Mouse (Mus musculus) midbrain, postnatal 0 days (tissue): Measurements from ENCODE around the gene Csrnp3. TPM values are rescaled to one million over a fixed set of nuclear protein-coding genes. Genes with fewer than 3 reads are reported as not detected.
A peak's percentile ranks its signal among the peaks of the same experiment; 100 is the strongest.

Experiments
- ATAC-seq: fragments of 200-750 bp; cut with Nextera tagmentation; 2 replicates; pipeline ENCODE4 v1.8.0; 2017; ENCODE audit warnings: moderate number of reproducible peaks, mild to moderate bottlenecking, moderate TSS enrichment, moderate library complexity; ENCODE audit not compliant: low FRiP score
- DNase-seq: peaks from one replicate; pipeline ENCODE4 v3.0.0-alpha.2; 2015; ENCODE audit warnings: low spot score
- H3K27ac ChIP-seq: fragments of 300-500 bp; sonication (generic); 2 replicates; pipeline ENCODE4 v1.5.1; 2014; ENCODE audit warnings: low read depth, mild to moderate bottlenecking, low read length, mixed read lengths
- H3K27me3 ChIP-seq: fragments of 300-500 bp; sonication (generic); 2 replicates; pipeline ENCODE4 v1.6.1; 2014; ENCODE audit warnings: low read length, control low read depth, mixed read lengths; ENCODE audit not compliant: insufficient read depth
- H3K36me3 ChIP-seq: fragments of 300-500 bp; sonication (generic); 2 replicates; pipeline ENCODE4 v1.6.1; 2014; ENCODE audit warnings: low read length, control low read depth, mixed read lengths; ENCODE audit not compliant: insufficient read depth
- H3K4me1 ChIP-seq: fragments of 300-500 bp; sonication (generic); 2 replicates; pipeline ENCODE4 v1.6.1; 2014; ENCODE audit warnings: mild to moderate bottlenecking, control low read depth, antibody characterized with exemption, low read length, mixed read lengths; ENCODE audit not compliant: insufficient read depth
- H3K4me2 ChIP-seq: fragments of 300-500 bp; sonication (generic); 2 replicates; pipeline ENCODE4 v1.6.1; 2014; ENCODE audit warnings: low read depth, mild to moderate bottlenecking, low read length, mixed read lengths; ENCODE audit not compliant: poor library complexity, severe bottlenecking
- H3K4me3 ChIP-seq: fragments of 300-500 bp; sonication (generic); 2 replicates; pipeline ENCODE4 v1.5.1; 2014; ENCODE audit warnings: low read depth, mild to moderate bottlenecking, low read length, moderate library complexity
- H3K9ac ChIP-seq: fragments of 300-500 bp; sonication (generic); replicated peaks from 2 replicates; pipeline ENCODE4 v1.6.1; 2014; ENCODE audit warnings: mild to moderate bottlenecking, low read length, moderate library complexity, mixed read lengths; ENCODE audit not compliant: poor library complexity, severe bottlenecking
- H3K9me3 ChIP-seq: fragments of 300-500 bp; sonication (generic); 2 replicates; pipeline ENCODE4 v1.6.1; 2016; ENCODE audit warnings: low read length, control low read depth
- CTCF ChIP-seq: IDR thresholded peaks from 2 replicates; pipeline ENCODE4 v1.5.1; 2016; ENCODE audit warnings: antibody characterized with exemption, mild to moderate bottlenecking
- WGBS: fragments of 180-500 bp; shearing (Covaris S2); extraction: QIAGEN DNeasy Blood & Tissue Kit; methylation state at CpG from one replicate; pipeline ENCODE4 v1.1.7; 2014; 5-methylcytosine and 5-hydroxymethylcytosine counted together
- polyA plus RNA-seq: library from polyadenylated mRNA; unstranded; fragments of >200 nt; fragmentation: Nextera tagmentation; extraction: Ambion mirVana; gene quantifications from 2 replicates; pipeline ENCODE4 v1.2.1, GENCODE M21; 2015
- total RNA-seq: library from RNA; depleted of rRNA; stranded (reverse); fragments of >200 nt; gene quantifications from 2 replicates; pipeline ENCODE4 v1.2.3, GENCODE M21; 2014

The Csrnp3 gene
- total and polyA plus RNA-seq, 2 experiments from 2014 or later = 46.5 to 97.1 TPM

DNA sequence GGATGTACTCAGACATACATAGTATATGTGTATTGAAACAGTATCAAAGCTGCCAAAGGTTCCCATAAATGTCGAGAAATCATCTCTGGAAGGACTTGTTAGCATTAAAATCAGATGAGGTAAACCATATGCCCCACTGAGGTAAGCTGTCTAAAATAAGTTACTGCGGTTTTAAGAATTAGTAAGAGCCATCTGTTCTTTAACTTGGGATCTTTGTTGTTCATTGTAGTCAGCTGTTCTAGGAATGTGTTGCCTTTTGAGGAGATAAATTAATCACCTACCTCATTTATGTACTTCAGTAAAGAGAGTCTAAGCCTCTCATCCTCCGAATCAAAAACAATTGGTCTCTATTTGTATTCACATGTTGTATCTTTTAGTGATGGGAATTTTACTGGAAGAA lies 83.7 kb downstream of the Csrnp3 start:
- Histone ChIP-seq H3K9me3 (no peaks in the 10 kb centered on the region), H3K27ac (peak overlapping the region; percentile 77; the same call in 1 of the 2 replicates), H3K4me3 (no peak overlapping the region), H3K4me2 (peak overlapping the region; percentile 36; the same call in 1 of the 2 replicates), H3K9ac (no peak overlapping the region), H3K4me1 (no peaks in the 10 kb centered on the region), H3K36me3 (no peaks in the 10 kb centered on the region), H3K27me3 (no peaks in the 10 kb centered on the region)
- no peak for TF ChIP-seq CTCF
- no peak for DNase-seq
- 29% methylated on average over 3 of the region's 3 CpGs for WGBS
- ATAC-seq = no peak

DNA sequence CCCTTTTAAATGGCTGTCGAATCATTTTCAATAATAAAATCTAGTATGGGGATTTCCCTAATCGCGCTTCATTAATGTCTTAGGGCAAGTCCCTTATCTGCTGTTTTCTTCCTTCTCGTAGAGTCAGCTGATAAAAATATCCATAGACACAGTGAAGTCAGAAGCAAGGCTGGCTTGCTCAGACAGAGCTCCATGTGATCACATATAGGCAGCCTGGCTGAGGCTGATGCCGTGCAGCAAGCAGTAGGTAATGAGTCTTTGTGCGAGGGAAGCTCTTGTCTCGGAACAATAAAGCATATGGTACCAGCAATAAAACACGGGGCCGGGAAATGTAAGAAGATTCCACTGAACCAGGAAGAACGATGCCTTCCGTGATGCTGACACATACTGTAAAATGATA lies 84.4 kb downstream of the Csrnp3 start:
- 17% methylated on average over 11 of the region's 11 CpGs for WGBS

DNA sequence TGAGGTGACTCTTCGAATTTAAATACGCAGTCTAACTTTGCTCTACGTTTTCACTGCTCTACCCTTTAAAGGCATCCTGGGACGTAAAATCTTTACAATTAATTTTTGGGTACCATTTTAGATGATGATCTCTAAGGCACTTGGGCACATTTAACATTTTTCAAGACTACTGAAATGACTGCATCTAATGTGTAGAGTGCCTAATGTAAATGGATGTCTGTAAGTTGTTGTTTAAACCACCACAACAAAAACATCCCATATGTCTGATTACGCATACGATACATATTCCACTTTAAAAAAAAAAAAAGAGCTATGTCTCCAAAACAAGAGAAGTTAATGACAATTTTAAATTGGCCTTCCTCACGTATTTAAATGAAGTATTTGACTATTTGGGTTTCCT lies 85.7 kb downstream of the Csrnp3 start:
- Histone ChIP-seq H3K36me3 (no peaks in the 10 kb centered on the region), H3K4me3 (peak overlapping the region; percentile 47), H3K27me3 (no peaks in the 10 kb centered on the region), H3K4me2 (peak overlapping the region; percentile 75), H3K9ac (peak overlapping the region; percentile 70), H3K27ac (peak overlapping the region; percentile 90), H3K4me1 (no peaks in the 10 kb centered on the region), H3K9me3 (no peaks in the 10 kb centered on the region)
- ATAC-seq (no peak), DNase-seq (no peak)
- no peak for TF ChIP-seq CTCF
- WGBS = 21% methylated on average over 7 of the region's 7 CpGs

More for the DNA sequence above, 84.4 kb downstream of the Csrnp3 start:
- Histone ChIP-seq H3K36me3 (no peaks in the 10 kb centered on the region), H3K27ac (peak overlapping the region; percentile 77), H3K27me3 (no peaks in the 10 kb centered on the region), H3K4me2 (peak overlapping the region; percentile 36), H3K4me3 (peak overlapping the region; percentile 32), H3K9me3 (no peaks in the 10 kb centered on the region), H3K4me1 (no peaks in the 10 kb centered on the region), H3K9ac (peak overlapping the region; percentile 50)
- TF ChIP-seq CTCF = no peak
- ATAC-seq (peak; percentile 72), DNase-seq (peak; percentile 88)

GRCm38 (mm10) chr2:65931841-65932311 lies 86.3 kb downstream of the Csrnp3 start:
- Histone ChIP-seq H3K27me3 (no peaks in the 10 kb centered on the region), H3K4me3 (peak overlapping the region; percentile 47), H3K36me3 (no peaks in the 10 kb centered on the region), H3K4me1 (no peaks in the 10 kb centered on the region), H3K27ac (peak overlapping the region; percentile 90), H3K9me3 (no peaks in the 10 kb centered on the region), H3K4me2 (peak overlapping the region; percentile 75), H3K9ac (peak overlapping the region; percentile 70)
- WGBS = 2% methylated on average over 11 of the region's 11 CpGs
- ATAC-seq (peak; percentile 92), DNase-seq (peak; percentile 94)
- no peak for TF ChIP-seq CTCF

DNA sequence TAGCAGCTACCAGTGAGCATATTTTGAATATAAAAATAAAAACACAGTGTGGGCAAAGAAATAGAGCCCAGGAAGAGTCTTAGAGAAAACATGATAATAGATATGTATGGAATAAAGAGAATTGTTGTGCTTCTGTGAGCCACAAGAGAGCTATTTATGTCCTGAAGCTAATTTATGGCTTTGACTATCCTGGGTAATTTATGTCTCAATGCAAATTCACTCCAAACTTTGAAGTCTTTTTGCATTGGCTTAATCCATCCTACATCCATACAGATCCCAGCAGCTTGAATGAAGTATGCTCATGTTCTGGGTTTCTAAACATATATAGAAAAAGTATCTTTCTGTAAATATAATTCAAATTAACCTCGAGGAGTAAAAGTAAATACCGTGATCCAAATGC lies 88.5 kb downstream of the Csrnp3 start:
- ATAC-seq (no peak), DNase-seq (no peak)
- WGBS = 17% methylated on average over 2 of the region's 2 CpGs
- TF ChIP-seq CTCF = no peak
- Histone ChIP-seq H3K27ac (no peak overlapping the region), H3K4me3 (peak overlapping the region; percentile 11; the same call in 1 of the 2 replicates), H3K36me3 (no peaks in the 10 kb centered on the region), H3K4me2 (peak overlapping the region; percentile 42), H3K27me3 (no peaks in the 10 kb centered on the region), H3K9ac (no peak overlapping the region), H3K9me3 (no peaks in the 10 kb centered on the region), H3K4me1 (no peaks in the 10 kb centered on the region)

DNA sequence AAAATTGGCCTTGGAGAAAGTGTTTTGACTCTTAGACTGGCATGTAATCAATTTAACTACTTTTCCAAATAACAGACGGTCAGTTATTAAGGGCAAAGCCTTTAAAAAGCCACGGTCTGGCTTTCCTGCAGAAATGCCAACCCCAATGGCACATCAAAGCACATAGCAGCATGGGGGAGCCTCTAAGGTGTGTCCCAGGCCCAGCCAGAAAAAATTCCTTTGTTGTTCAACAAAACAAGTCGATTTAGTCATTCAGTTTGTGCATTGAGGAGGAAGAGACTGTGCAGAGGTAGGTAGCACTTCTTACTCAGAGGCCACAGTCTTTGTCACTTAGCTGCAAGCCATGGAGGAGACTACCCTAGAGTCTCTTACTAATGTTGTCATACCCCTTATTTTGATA lies 93.3 kb downstream of the Csrnp3 start:
- Histone ChIP-seq H3K4me2 (no peak overlapping the region), H3K4me1 (0 out of 2 replicates have a peak, but pooled peaks cover 6% of the 10 kb centered on the region), H3K4me3 (no peak overlapping the region), H3K27me3 (no peaks in the 10 kb centered on the region), H3K9me3 (no peaks in the 10 kb centered on the region), H3K27ac (no peak overlapping the region), H3K9ac (no peak overlapping the region), H3K36me3 (no peaks in the 10 kb centered on the region)
- DNase-seq = no peak
- TF ChIP-seq CTCF = no peak
- no peak for ATAC-seq
- 23% methylated on average over 3 of the region's 3 CpGs for WGBS
